Mouse (Mus musculus) right cerebral cortex, postnatal 14 days (tissue): ENCODE results near the gene Fam184a.

Experiments
- DNase-seq: peaks from one replicate; pipeline ENCODE4 v3.0.0; 2022

The Fam184a gene

GRCm38 (mm10) chr10:53750955-53751652, at the start of gene Fam184a:
TSS of gene Fam184a (minus strand) at chr10:53751123.
- DNase-seq = peak; percentile 85

GRCm38 (mm10) chr10:53796258-53796581, 45.3 kb upstream of the Fam184a start:
- DNase-seq = no peak

GRCm38 (mm10) chr10:53795567-53796257, 44.8 kb upstream of the Fam184a start:
- DNase-seq = peak; percentile 35

- DNase-seq = no peak
These were observed 40.4 kb upstream of the Fam184a start for GRCm38 (mm10) chr10:53791281-53791680.

DNA sequence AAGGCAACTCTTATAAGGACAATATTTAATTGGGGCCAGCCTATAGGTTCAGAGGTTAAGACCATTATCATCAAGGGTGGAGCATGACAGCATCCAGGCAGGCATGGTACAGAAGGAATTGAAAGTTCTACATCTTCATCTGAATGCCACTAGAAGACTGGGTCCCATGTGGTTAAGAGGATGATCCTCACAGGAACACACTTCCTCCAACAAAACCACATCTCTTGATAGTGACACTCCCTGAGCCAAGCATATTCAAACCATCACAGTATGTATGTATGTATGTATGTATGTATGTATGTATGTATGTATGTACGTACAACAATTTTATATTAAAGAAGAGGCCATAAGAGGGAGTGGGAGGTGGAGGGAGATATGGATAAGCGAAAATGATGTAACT, 25.7 kb upstream of the Fam184a start:
- no peak for DNase-seq

DNA sequence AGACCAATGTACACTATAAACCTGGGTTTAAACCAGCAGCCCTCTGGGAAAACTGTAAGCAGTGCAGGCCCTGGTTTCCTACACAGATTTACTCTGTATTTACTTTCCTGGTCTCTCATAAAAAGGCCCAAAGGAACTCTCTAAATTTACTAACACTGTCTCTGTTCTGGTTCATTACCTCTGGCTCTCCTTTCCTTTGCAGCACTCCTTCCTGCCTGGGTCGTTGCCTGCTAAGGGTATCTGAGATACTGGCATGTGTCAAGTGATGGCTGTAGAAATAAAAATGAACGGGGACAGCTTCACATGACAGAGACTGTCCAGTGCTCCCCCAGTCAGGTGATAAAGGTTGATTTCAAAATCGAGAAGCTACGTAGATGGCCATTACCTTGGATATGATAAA, 21.8 kb upstream of the Fam184a start:
- DNase-seq = no peak

- no peak for DNase-seq
These were observed 20.6 kb upstream of the Fam184a start for GRCm38 (mm10) chr10:53771480-53771879.

GRCm38 (mm10) chr10:53768745-53769144, 17.8 kb upstream of the Fam184a start:
- no peak for DNase-seq

GRCm38 (mm10) chr10:53765471-53765870, 14.5 kb upstream of the Fam184a start:
- DNase-seq = no peak

GRCm38 (mm10) chr10:53752723-53753122, 1.8 kb upstream of the Fam184a start:
- no peak for DNase-seq

DNA sequence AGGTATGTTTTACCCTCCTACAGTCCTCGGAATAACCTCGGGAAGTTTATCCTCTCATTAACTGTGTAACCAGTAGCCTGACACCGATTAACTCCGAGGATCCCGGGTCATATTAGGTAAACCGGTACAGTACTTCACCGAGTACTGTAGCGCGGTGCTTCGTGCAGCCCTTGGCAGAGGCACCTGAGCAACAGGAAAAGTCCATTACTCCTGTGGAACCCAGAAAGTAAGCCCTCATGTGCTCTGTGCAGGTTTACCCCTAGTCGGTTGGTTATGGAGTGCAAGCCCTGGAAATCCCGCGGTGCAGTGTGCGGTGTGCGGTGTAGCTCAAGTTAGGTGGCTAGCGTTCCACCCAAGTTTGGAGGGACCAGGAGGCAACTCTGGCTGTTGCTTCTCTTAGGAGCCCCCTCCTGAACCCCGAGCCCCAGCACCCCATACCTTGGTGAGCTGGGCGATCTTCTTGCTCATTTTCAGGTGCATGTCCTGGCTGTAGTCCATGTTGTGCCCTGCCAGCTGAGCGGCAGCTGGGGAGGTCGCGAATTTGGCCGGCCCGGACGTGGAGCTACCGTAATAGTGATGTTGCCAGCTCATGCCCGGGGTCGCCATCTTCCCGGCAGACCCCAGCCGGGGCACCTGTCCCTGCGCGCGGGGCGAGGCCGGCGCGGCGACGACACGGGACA, 508 bp downstream of the Fam184a start:
- DNase-seq = peak; percentile 20

DNA sequence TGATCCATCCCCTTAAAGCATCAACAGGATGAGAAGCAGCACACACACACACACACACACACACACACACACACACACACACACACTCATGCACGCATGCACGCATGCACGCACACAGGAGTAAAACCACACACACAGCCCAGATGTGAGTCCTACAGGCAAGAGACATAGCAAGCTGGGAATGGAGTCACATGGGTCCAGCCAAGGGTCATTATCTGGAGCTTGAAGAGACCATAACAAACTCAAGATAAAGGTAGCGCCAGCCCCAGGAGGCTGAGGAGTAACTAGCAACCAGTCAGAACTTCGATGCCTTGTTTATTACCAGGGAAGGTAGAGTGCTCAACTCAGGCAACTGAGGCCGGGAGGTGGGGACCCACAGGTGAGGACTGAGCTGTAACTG, 4.9 kb downstream of the Fam184a start:
- no peak for DNase-seq

GRCm38 (mm10) chr10:53742961-53743360, 8.0 kb downstream of the Fam184a start:
- DNase-seq = no peak

DNA sequence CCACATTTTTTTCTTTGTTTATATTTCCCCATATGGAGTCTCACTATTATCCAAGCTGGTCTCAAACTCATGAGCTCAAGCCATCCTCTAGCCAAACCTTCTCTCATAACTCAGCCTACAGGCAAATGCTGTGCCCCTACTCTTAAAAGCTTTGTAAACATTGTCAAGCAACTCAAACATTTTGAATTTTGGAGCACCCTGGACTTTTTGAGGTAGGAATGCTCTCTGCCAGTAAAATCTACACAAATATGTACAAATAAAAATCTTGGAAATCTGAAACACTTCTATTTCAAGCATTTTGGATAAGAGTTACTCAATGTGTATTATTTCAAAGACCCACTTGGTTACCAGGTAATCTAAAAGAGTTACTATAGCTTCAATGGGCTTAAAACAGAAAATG, 10.9 kb downstream of the Fam184a start:
- no peak for DNase-seq

- DNase-seq = no peak
These were observed 12.1 kb downstream of the Fam184a start for GRCm38 (mm10) chr10:53738842-53739241.

GRCm38 (mm10) chr10:53735201-53735865, 15.6 kb downstream of the Fam184a start:
- no peak for DNase-seq

DNA sequence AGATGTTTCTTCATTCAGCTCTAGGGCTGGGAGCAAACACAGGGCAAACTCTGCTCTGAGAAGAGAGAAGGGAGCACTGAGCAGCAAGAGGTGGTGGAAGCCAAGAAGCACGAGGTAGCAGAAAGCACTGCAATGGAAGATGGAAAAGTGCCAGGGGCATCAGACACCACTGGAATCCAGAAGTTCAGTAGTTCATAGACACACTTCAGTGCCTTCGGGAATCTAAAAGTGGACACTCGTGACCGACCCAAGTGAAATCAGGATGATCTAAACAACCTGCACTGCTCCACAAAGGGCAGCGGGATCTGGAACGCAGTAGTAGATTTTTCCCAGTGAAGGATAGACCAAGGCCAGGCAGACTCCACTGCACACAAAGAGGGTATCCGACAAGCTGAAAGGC, 18.6 kb downstream of the Fam184a start:
- no peak for DNase-seq

GRCm38 (mm10) chr10:53728883-53729282, 22.0 kb downstream of the Fam184a start:
- no peak for DNase-seq

DNA sequence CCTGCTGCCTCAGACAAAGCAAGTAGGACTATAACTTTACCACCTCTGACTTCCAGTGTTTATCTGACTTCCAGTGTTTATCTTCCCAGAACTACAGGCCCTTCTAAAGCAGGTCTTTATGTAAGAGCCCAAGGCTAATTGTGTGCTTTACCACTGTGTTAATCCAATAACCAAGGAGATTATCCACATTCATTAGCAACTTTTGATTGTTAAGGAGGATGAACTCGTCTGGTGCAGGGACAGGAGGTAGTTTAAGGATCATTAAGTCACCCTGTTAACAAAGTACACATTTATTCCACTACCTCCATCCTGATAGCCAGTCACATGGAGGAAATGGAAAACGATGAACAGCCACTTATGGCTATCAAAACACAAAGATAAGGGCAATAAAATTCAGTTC, 25.6 kb downstream of the Fam184a start:
- no peak for DNase-seq

DNA sequence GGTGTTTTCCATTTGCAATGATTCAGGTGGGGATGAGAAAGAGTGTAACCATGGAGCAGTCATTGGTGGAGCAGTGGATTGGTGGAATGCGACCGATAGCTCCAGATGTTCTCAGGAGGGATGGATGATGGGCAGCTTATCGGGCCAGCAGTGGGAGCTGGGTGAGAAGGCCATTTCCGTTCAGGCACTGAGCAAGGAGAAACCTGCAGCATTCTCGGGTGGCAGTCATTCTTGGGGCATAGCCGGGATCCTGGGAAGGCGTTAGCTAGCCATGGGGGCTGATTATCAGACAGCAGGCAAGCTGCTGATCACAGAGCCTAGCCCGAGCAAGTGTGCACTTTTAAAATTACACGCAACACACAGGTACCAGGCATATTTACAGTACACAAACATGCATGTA, 46.4 kb downstream of the Fam184a start:
- DNase-seq = no peak

DNA sequence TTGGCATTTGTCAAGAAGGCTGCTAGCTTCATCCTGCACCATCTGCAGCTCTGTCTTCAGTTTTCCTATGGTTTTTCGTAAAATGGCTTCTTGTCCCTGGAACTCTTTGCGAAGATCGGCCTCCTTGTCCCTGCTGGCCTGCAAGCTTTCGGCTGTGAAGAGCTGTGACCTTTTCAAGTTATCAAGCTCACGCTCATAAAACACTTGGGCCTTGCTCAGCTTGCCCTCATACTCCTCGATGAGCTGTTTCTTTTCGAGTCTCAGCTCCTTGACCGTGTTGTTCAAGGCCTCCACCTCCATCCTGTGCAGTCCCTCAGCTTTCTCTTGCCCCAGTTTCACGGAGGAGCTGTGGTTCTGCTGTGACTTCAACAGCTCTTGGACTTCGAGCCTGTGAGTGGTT, 52.4 kb downstream of the Fam184a start:
- DNase-seq = no peak

DNA sequence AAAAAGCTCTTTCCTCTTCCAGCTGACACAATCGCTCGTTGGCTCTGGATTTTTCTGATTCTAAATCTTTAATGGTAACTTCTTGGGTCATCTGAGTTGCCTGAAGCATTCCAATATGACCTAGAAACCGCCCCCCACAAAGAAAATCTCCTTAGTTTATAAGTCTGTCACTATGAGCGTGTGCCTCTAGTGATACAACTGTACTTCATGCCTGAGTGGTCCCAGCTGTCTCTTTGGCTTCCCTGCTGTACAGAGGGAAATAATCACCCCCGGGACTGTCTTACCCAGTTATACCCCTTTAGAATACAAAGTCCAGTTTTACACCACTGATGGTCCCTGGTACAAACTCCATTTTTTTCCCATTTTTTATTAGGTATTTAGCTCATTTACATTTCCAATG, 56.2 kb downstream of the Fam184a start:
- no peak for DNase-seq

DNA sequence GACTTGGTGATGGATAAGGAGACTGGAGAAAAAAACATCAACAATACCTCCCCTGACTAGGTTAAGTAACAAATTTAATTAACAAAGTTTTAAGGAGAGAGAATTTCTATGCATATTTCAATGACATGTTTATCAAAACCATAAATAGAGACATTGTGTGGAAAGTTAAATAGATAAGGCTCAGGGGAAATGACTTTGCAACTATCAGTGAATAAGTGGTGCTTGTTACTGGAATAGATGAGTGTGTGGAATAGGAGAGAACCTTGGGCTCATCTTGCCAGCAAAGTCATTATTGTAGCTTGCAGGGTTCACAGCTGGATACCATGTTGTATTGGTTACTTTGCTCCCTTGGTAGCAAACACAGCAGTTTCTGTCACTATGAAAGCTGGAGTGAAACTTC, 59.7 kb downstream of the Fam184a start:
- no peak for DNase-seq
